Mouse (Mus musculus) embryonic facial prominence, embryonic 13.5 days (tissue): Measurements from ENCODE around the gene Cyp2j9. TPM values are rescaled to one million over a fixed set of nuclear protein-coding genes. Genes with fewer than 3 reads are reported as not detected.
A peak's percentile ranks its signal among the peaks of the same experiment; 100 is the strongest.

Experiments
- ATAC-seq: fragments of 200-750 bp; cut with Nextera tagmentation; 2 replicates; pipeline ENCODE4 v1.8.0; 2017; ENCODE audit warnings: low read depth; ENCODE audit not compliant: insufficient number of reproducible peaks, insufficient read depth, low FRiP score, low TSS enrichment
- H3K27ac ChIP-seq: fragments of 300-500 bp; sonication (generic); 2 replicates; pipeline ENCODE4 v1.5.1; 2015; ENCODE audit warnings: moderate library complexity, mild to moderate bottlenecking, inconsistent platforms
- H3K27me3 ChIP-seq: fragments of 300-500 bp; sonication (generic); 2 replicates; pipeline ENCODE4 v1.6.1; 2015; ENCODE audit warnings: mild to moderate bottlenecking, inconsistent platforms
- H3K36me3 ChIP-seq: fragments of 300-500 bp; sonication (generic); 2 replicates; pipeline ENCODE4 v1.6.1; 2015; ENCODE audit warnings: mild to moderate bottlenecking, inconsistent platforms
- H3K4me1 ChIP-seq: fragments of 300-500 bp; sonication (generic); 2 replicates; pipeline ENCODE4 v1.6.1; 2015; ENCODE audit warnings: inconsistent platforms
- H3K4me2 ChIP-seq: fragments of 300-500 bp; sonication (generic); 2 replicates; pipeline ENCODE4 v1.6.1; 2015; ENCODE audit warnings: moderate library complexity, mild to moderate bottlenecking, inconsistent platforms
- H3K4me3 ChIP-seq: fragments of 300-500 bp; sonication (generic); 2 replicates; pipeline ENCODE4 v1.5.1; 2015; ENCODE audit warnings: mild to moderate bottlenecking, inconsistent platforms
- H3K9ac ChIP-seq: fragments of 300-500 bp; sonication (generic); 2 replicates; pipeline ENCODE4 v1.6.1; 2015; ENCODE audit warnings: mild to moderate bottlenecking, inconsistent platforms
- H3K9me3 ChIP-seq: fragments of 300-500 bp; sonication (generic); 2 replicates; pipeline ENCODE4 v1.6.1; 2016; ENCODE audit warnings: inconsistent platforms
- WGBS: fragments of 180-500 bp; shearing (Covaris S2); methylation state at CpG from one replicate; pipeline ENCODE4 v1.1.7; 2015; ENCODE audit warnings: mixed read lengths; 5-methylcytosine and 5-hydroxymethylcytosine counted together
- polyA plus RNA-seq: library from polyadenylated mRNA; unstranded; fragments of >200 nt; fragmentation: Nextera tagmentation; extraction: Ambion mirVana; gene quantifications from 2 replicates; pipeline ENCODE4 v1.2.1, GENCODE M21; 2015

The Cyp2j9 gene
- polyA plus RNA-seq, 1 experiment from 2014 or later = 2.3 TPM

DNA sequence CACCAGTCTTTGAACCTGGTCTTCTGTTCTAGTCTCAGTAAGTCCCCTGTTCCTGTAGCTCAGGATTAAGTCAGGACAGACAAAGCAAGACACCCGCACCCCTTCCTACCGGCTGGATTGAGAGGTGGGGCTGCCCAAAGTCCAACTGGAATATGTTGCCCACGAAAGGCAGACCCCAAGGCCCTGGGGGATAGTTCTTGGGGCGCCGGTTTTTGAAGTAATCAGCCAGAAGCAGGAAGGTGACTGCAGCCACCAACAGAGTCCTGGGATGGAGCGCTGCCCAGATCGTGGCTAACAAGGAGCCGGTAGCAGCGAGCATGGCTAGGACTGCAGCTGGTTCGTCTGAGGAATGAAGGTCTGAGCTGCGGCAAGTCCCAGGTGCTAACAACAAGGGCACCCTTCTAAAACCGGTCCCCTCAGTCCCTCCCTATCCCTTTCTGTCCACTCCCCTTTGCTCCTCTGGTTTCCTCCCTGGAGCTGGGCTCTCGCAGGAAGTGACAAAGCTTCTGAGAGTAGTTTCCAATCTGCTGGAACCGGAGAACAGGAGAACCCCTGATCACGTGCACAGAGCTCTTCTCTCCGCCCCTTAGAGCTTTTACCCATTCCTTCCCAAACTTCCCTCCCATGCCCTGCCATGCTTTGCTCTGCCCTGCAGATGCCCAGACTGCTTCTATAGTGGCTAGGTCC, 38.1 kb downstream of the Cyp2j9 start, which contains the start of gene Cyp2j6:
TSS of gene Cyp2j6 (minus strand) at position 529 of the 687 bp plus-strand sequence.
- H3K27me3 ChIP-seq = no peaks in the 10 kb centered on the region
- no peaks in the 10 kb centered on the region for H3K36me3 ChIP-seq
- peak within 1 kb of the TSS; percentile 70 for H3K4me2 ChIP-seq
- H3K27ac ChIP-seq = peak within 1 kb of the TSS; percentile 82
- 3% methylated on average over 16 of the region's 16 CpGs for WGBS
- no peaks in the 10 kb centered on the region for H3K4me1 ChIP-seq
- no peaks in the 10 kb centered on the region for H3K9me3 ChIP-seq
- H3K4me3 ChIP-seq = peak within 1 kb of the TSS; percentile 67
- peak; percentile 86 for ATAC-seq
- peak within 1 kb of the TSS; percentile 83 for H3K9ac ChIP-seq

DNA sequence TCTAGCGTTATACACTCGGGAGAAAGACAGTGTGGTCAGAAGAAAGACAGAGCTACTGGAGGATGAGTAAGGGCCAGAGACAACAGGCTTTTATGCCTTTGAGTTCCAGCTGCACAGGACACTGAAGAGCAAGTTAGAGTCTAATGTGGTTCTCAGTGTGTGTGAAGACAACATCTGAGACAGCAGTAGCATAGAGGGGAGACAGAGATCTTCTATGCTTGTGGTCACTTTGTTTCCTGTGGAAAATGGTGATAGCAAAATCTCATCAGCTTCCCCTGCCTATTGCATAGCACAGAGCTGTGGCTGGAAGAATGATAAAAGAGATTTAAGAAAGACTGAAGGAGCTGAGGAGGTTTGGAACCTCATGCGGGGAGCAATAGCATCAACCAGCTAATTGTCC, 39.8 kb downstream of the Cyp2j9 start:
- H3K9me3 ChIP-seq = no peaks in the 10 kb centered on the region
- H3K36me3 ChIP-seq = no peaks in the 10 kb centered on the region
- ATAC-seq = no peak
- no peaks in the 10 kb centered on the region for H3K4me1 ChIP-seq
- H3K27me3 ChIP-seq = no peaks in the 10 kb centered on the region
- peak overlapping the region; percentile 16 for H3K4me2 ChIP-seq
- 89% methylated on average over 3 of the region's 3 CpGs for WGBS
- H3K27ac ChIP-seq = no peak overlapping the region
- H3K4me3 ChIP-seq = no peak overlapping the region
- H3K9ac ChIP-seq = no peak overlapping the region

- no peak for ATAC-seq
- no peak overlapping the region for H3K27ac ChIP-seq
Observed at GRCm38 (mm10) chr4:96545976-96546375, 45.4 kb downstream of the Cyp2j9 start.

GRCm38 (mm10) chr4:96525772-96526171, 65.6 kb downstream of the Cyp2j9 start:
- H3K36me3 ChIP-seq = peaks cover 5% of the 10 kb centered on the region
- H3K4me2 ChIP-seq = no peak overlapping the region
- ATAC-seq = no peak
- no peaks in the 10 kb centered on the region for H3K27me3 ChIP-seq
- WGBS = 18% methylated on average over 1 of the region's 1 CpGs
- H3K4me3 ChIP-seq = no peak overlapping the region
- no peak overlapping the region for H3K27ac ChIP-seq
- no peaks in the 10 kb centered on the region for H3K4me1 ChIP-seq
- H3K9me3 ChIP-seq = no peaks in the 10 kb centered on the region
- H3K9ac ChIP-seq = no peak overlapping the region

More at GRCm38 (mm10) chr4:96545976-96546375, 45.4 kb downstream of the Cyp2j9 start:
- Histone ChIP-seq H3K36me3 (no peaks in the 10 kb centered on the region), H3K4me3 (no peak overlapping the region), H3K27me3 (no peaks in the 10 kb centered on the region), H3K4me1 (no peaks in the 10 kb centered on the region), H3K9me3 (no peaks in the 10 kb centered on the region), H3K4me2 (no peak overlapping the region), H3K9ac (no peak overlapping the region)
- WGBS = 44% methylated on average over 1 of the region's 1 CpGs

DNA sequence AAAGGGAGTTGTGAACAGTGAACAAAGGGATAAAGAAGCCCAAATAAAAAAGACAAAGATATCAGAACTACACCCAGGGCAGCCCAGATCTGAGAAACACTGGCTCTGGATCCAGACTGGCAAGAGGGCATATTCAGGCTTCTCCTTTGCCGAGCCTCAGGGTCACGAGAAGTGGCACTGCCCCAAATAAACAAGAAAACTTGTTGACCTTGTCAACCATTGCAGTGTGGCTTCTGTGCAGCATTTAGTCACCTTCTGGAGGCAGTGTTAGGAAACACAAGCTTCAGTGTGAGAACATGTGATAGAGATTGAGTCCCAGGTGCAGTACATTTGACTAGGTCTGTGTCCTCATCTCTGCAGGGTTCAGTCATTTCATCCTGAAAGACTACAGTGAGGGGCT, 69.1 kb downstream of the Cyp2j9 start:
- peaks cover 5% of the 10 kb centered on the region; the same call in 1 of the 2 replicates for H3K36me3 ChIP-seq
- no peak overlapping the region for H3K9ac ChIP-seq
- no peak for ATAC-seq
- H3K4me3 ChIP-seq = no peak overlapping the region
- H3K27ac ChIP-seq = no peak overlapping the region
- no peaks in the 10 kb centered on the region for H3K9me3 ChIP-seq
- WGBS = 85% methylated on average over 2 of the region's 2 CpGs
- H3K4me1 ChIP-seq = no peaks in the 10 kb centered on the region
- H3K27me3 ChIP-seq = no peaks in the 10 kb centered on the region
- H3K4me2 ChIP-seq = no peak overlapping the region

Other genes with a start within 250 kb of the Cyp2j9 start
- not detected in 2 replicates for gene Cyp2j11, start 242.9 kb downstream of the Cyp2j9 start, polyA plus RNA-seq
- not detected in 2 replicates for gene Cyp2j8, start 84.2 kb downstream of the Cyp2j9 start, polyA plus RNA-seq
- gene Cyp2j6, start 37.9 kb downstream of the Cyp2j9 start, polyA plus RNA-seq = 7.8 and 7.9 TPM in 2 replicates
- not detected in 2 replicates for gene Cyp2j5, start 72.6 kb upstream of the Cyp2j9 start, polyA plus RNA-seq
- gene Gm12695, start 193.6 kb upstream of the Cyp2j9 start, polyA plus RNA-seq = not detected in 2 replicates